7 mouse cellular contexts compared by ENCODE assay signal in genomic region chr5:99248501-99248900, GRCm38 (mm10).
DNase-seq lines count a peak whose midpoint lies in the region; ATAC-seq lines count a peak whose summit lies in the region.

No protein-coding gene starts in this region.

- intact Hi-C loops in gastrocnemius, postnatal 14 days (cut with DNase I; ENCODE audit: low total_unique reads) = loop anchor here (5.0 kb wide), 1 partner anchor 329 kb away; no protein-coding TSS in a partner anchor
- intact Hi-C loops in left cerebral cortex, postnatal 14 days (cut with DNase I) = no loop called here

- no peak overlapping the region for H3K9ac ChIP-seq in midbrain, embryonic 14.5 days (replicated peaks; ENCODE audit: low read length)

- H3K9me3 ChIP-seq in midbrain, embryonic 14.5 days (ENCODE audit: control insufficient read depth, low read length) = no peaks in the 10 kb centered on the region

- peak; percentile 91 to 98 for DNase-seq in adrenal gland, adult (ENCODE audit: inconsistent age in 2 of 2, low spot score in 1 of 2)
- DNase-seq in cerebellum, postnatal 4 days (ENCODE audit: low spot score in 2 of 2) = peak; percentile 99
- peak; percentile 92 for DNase-seq in gastrocnemius, postnatal 14 days
- DNase-seq in induced T-regulatory cell, adult 2 months (ENCODE audit: low read depth) = peak; percentile 94
- DNase-seq in left cerebral cortex, postnatal 14 days (ENCODE audit: low spot score in 2 of 2) = peak; percentile 97 to 99
- DNase-seq in midbrain, embryonic 14.5 days = peak; percentile 98
- peak; percentile 77 for DNase-seq in spleen, adult 12 weeks (ENCODE audit: low spot score)

- H3K27ac ChIP-seq in midbrain, embryonic 14.5 days (replicated peaks; ENCODE audit: low read depth, low read length) = peak overlapping the region; percentile 15; the same call in 1 of the 2 replicates

- no peak overlapping the region for H3K4me3 ChIP-seq in midbrain, embryonic 14.5 days (replicated peaks; ENCODE audit: low read depth, low read length)

- H3K36me3 ChIP-seq in midbrain, embryonic 14.5 days (ENCODE audit: control insufficient read depth, insufficient read depth, low read length) = no peaks in the 10 kb centered on the region

- no peaks in the 10 kb centered on the region for H3K27me3 ChIP-seq in midbrain, embryonic 14.5 days (ENCODE audit: control insufficient read depth, insufficient read depth, low read length)

- WGBS in midbrain, embryonic 14.5 days = 1% methylated on average over 7 of the region's 7 CpGs

- peak overlapping the region; percentile 90 for H3K4me2 ChIP-seq in midbrain, embryonic 14.5 days (ENCODE audit: low read length)

- 0 out of 2 replicates have a peak, but pooled peaks have one; percentile 26 for ATAC-seq in midbrain, embryonic 14.5 days (ENCODE audit: low FRiP score, low TSS enrichment)

- peaks cover 42% of the 10 kb centered on the region for H3K4me1 ChIP-seq in midbrain, embryonic 14.5 days (ENCODE audit: control insufficient read depth, insufficient read depth, low read length)
